Mouse (Mus musculus) skeletal muscle tissue, adult 2 months (tissue): ENCODE data around the gene Tmem203.

Source experiments
- DNase-seq: peaks from one replicate; pipeline ENCODE4 v3.0.0-alpha.2; 2012; ENCODE audit warnings: low read depth, low spot score

Tmem203 gene

GRCm38 (mm10) chr2:25255284-25255779 is at the start of gene Tmem203:
Gene Tmem203 (plus strand): TSS chr2:25255439.
- DNase-seq = peak; percentile 77

- DNase-seq = no peak
Observed at GRCm38 (mm10) chr2:25207593-25207992, 47.6 kb upstream of the Tmem203 start.

- no peak for DNase-seq
Observed at GRCm38 (mm10) chr2:25210686-25211085, 44.6 kb upstream of the Tmem203 start.

GRCm38 (mm10) chr2:25211121-25211670 is 44.0 kb upstream of the Tmem203 start, which contains the start of gene Nelfb:
Gene Nelfb (minus strand): TSS chr2:25211489.
- DNase-seq = peak; percentile 75

- no peak for DNase-seq
Observed at GRCm38 (mm10) chr2:25213266-25213865, 41.9 kb upstream of the Tmem203 start.

- DNase-seq = no peak
Observed at GRCm38 (mm10) chr2:25214444-25214843, 40.8 kb upstream of the Tmem203 start, which contains the start of gene Stpg3. Gene Stpg3 (minus strand): TSS chr2:25214637.

- DNase-seq = no peak
Observed at GRCm38 (mm10) chr2:25217666-25218065, 37.6 kb upstream of the Tmem203 start.

GRCm38 (mm10) chr2:25218445-25218844 is 36.8 kb upstream of the Tmem203 start, which contains the start of gene Fam166a:
Gene Fam166a (plus strand): TSS chr2:25218745.
- DNase-seq = no peak

- DNase-seq = no peak
Observed at GRCm38 (mm10) chr2:25221331-25221772, 33.9 kb upstream of the Tmem203 start.

GRCm38 (mm10) chr2:25223681-25224491 is 31.4 kb upstream of the Tmem203 start:
- peak; percentile 86 for DNase-seq

GRCm38 (mm10) chr2:25224492-25224765 is 30.8 kb upstream of the Tmem203 start, which contains the start of gene Tubb4b:
Gene Tubb4b (minus strand): TSS chr2:25224702.
- no peak for DNase-seq

- DNase-seq = peak; percentile 100
Observed at GRCm38 (mm10) chr2:25224766-25225752, 30.2 kb upstream of the Tmem203 start.

GRCm38 (mm10) chr2:25225811-25226379 is 29.3 kb upstream of the Tmem203 start:
- no peak for DNase-seq

GRCm38 (mm10) chr2:25226864-25227263 is 28.4 kb upstream of the Tmem203 start:
- peak; percentile 80 for DNase-seq

GRCm38 (mm10) chr2:25227406-25227805 is 27.8 kb upstream of the Tmem203 start:
- DNase-seq = no peak

GRCm38 (mm10) chr2:25228431-25228889 is 26.8 kb upstream of the Tmem203 start:
- peak; percentile 88 for DNase-seq

- DNase-seq = no peak
Observed at GRCm38 (mm10) chr2:25228995-25229530, 26.2 kb upstream of the Tmem203 start.

- no peak for DNase-seq
Observed at GRCm38 (mm10) chr2:25229582-25229981, 25.7 kb upstream of the Tmem203 start.

- DNase-seq = no peak
Observed at GRCm38 (mm10) chr2:25230581-25230980, 24.7 kb upstream of the Tmem203 start.

GRCm38 (mm10) chr2:25231038-25231437 is 24.2 kb upstream of the Tmem203 start:
- DNase-seq = no peak
